Mouse (Mus musculus): ENCODE measurements at regions not wholly inside any gene's neighbourhood (a gene's known extent, or its start where the extent isn't known, plus 50 kb on each side); places are given as distances from the start of the nearest gene placed in this dataset.
A peak's percentile ranks its signal among the peaks of the same experiment; 100 is the strongest.

- DNase-seq (ENCODE audit: low read depth, low spot score) = no peak
Measured at GRCm38 (mm10) chr13:91370021-91370420, 90.1 kb upstream of the Ssbp2 start.

GRCm38 (mm10) chr13:91370441-91370840, 89.6 kb upstream of the Ssbp2 start:
- DNase-seq (ENCODE audit: low read depth, low spot score) = no peak

GRCm38 (mm10) chr13:91370886-91371595, 89.0 kb upstream of the Ssbp2 start:
- DNase-seq (ENCODE audit: low read depth, low spot score) = peak; percentile 89

GRCm38 (mm10) chr13:91371596-91371987, 88.5 kb upstream of the Ssbp2 start:
- DNase-seq (ENCODE audit: low read depth, low spot score) = peak; percentile 33

- DNase-seq (ENCODE audit: low read depth, low spot score) = no peak
Measured at GRCm38 (mm10) chr13:91372130-91372875, 87.8 kb upstream of the Ssbp2 start.

DNA sequence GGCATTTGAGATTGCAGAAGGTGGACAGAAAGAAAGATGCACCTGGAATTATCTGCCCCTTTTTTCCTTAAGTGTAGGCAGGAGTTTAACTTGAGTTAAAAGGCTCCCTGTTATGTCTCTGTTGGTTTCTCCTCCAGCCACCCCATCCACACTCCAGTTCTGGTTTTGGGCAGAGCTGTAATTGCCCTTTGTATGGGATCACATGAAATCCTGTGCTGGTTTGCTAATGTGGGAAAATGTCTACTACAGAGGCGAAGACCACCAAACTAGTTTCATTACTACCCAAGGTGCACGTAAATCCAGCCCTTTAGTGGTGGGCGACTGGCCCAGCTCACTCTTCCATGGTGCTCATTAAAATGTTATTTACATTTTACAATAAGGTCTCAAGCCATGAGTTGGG, 85.9 kb upstream of the Ssbp2 start:
- no peak for DNase-seq (ENCODE audit: low read depth, low spot score)

DNA sequence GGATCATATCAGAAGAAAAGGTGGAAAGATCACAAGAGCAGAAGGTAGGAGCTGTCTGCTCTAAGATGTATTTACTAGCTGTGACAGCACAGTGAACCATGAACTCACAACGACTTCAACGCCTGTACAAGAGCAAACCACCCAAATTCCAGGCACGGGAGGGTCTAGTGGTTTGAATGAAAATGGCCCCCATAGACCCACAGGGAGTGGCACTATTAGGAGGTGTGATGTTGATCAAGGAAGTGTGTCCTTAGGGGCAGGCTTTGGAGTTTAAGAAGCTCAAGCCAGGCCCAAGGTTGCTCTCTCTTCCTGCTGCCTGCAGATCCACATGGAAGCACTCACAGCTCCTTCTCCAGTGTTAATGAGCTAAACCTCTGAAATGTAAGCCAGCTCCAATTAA, 83.5 kb upstream of the Ssbp2 start:
- no peak for DNase-seq (ENCODE audit: low read depth, low spot score)

GRCm38 (mm10) chr13:91377428-91377827, 82.7 kb upstream of the Ssbp2 start:
- DNase-seq (ENCODE audit: low read depth, low spot score) = no peak

DNA sequence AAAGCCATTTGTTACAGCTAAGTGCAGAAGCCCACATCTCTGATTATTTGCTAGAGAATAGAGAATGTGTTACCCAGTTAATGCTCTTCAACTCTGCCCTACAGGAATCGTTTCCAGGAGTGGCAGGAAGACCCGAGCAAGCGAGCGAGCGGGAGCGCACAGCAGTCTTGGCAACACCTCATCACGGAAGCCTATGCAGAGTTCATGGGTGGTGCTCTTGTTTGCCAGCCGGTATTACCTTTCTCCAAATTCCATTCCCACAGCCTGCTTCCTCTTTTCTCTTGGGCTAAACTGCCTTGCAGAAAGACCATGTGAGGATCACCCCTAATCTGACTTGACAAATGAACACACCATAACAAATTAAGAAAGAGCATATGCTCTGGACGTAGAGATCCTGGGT, 82.1 kb upstream of the Ssbp2 start:
- DNase-seq (ENCODE audit: low read depth, low spot score) = no peak

DNA sequence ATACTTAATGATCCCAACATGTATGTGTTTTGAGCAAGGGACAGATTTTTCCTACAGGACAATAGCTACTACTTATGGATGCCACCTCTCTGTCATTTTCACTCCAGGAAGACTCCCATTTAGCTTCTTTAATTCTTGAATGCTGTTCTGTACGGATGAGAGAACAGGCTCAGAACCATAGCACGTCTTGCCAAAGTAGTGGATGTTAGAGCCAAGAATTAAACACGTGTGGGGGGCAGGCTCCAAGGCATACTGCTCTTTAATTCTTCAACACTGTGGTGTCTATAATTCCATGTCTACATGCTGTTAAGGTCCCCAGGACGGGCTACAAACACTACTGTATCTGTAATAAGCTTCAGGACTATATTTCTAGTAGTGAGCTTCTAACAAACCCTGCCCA, 74.7 kb upstream of the Ssbp2 start:
- DNase-seq (ENCODE audit: low read depth, low spot score) = no peak

DNA sequence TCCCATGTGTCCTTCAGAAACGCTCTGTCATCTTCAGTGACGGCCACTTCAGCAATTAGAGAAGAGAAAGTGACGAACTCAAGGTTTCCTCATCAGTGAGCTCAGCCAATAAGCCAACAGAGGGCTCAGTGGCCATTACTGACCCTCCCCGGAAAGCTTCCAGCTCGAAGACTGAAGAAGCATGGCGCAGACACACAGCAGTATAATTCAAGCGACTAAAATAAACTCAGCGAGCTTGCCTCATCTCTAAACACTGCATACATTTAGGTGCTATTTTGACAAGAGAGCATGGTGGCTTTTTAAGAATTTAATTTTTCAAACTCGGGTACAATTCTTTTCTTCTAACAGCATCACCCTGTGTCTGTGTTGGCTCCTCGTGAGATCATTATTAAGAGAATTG, 72.2 kb upstream of the Ssbp2 start:
- DNase-seq (ENCODE audit: low read depth, low spot score) = no peak

DNA sequence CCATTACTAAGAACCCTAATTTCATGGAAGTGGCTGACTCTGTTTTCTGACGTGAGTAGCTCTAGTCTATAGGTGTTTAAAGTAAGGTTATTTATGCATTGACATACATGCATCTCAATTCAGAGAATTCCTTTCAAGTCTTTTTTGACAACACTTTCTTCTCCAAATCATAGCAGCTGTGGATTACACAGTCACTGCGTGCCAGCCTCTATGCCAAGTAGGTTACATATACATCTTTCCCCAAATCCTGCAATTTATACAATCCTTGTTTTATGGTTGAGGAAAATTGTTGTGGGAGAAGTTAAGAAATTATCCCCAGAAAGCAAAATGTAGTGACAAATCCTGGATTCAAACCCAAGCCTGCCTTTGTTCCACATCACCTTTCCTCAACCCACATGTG, 56.5 kb upstream of the Ssbp2 start:
- no peak for DNase-seq (ENCODE audit: low read depth, low spot score)

DNA sequence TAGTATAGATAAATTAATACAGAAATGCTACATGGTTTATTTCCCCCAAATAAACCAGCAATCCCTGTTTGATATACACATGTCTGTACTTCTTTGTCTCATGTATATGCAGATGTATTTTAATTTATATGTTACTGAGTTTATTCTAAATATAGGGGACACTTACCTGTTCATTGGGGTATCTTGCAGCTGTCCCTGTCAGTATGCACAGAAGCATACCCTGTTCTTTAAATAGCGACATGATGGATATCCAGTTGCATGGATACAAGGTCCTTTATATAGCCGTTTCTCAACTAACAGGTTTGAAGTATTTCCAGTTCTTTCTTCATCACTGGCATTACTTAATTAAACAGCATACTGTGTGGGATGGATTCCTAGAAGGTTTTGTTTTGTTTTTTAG, 55.1 kb upstream of the Ssbp2 start:
- no peak for DNase-seq (ENCODE audit: low read depth, low spot score)

GRCm38 (mm10) chr13:91410116-91410515, 50.0 kb upstream of the Ssbp2 start:
- DNase-seq (ENCODE audit: low read depth, low spot score) = no peak

Measured in A20 (cell line).